Mouse (Mus musculus) 416B (cell line): Measurements from ENCODE around the gene Isyna1.
A peak's percentile ranks its signal among the peaks of the same experiment; 100 is the strongest.

Source experiments
- DNase-seq: peaks from one replicate; pipeline ENCODE4 v3.0.0; 2011; ENCODE audit warnings: low read depth

Gene Isyna1

DNA sequence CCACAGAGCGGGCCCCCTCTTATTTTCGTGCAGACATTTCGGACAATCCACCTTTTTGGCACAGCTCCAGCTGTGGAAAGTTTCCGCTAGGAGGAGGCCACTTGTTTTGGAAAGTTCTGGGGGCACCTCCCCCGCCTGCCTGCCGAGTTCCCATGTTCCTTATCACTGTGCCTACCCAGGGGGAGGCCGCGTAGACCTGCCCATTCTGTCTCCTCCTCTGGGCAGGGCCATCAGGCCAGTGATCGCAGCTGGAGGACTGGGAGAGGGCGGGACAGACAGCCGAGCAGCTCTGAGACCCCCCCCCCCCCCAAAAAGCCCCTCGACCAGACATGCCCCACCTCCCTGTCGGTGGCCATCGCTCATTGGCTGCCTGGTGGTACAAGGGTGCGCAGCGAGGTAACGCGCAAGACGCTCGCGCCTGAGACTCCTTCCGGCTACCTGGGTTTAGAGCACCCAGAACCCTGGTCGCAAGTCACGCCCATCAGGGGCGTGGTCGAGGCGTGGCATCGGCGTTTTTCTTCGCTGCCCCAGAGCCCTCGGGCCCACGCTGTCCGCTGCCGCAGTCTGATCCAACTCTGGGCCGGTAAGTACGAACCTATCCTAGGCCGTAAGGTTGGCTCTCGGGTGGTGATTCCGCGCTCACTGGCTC lies at the start of gene Isyna1:
Gene Isyna1, plus strand, starts transcription at position 413 of the 649 bp plus-strand sequence.
- peak; percentile 98 for DNase-seq

DNA sequence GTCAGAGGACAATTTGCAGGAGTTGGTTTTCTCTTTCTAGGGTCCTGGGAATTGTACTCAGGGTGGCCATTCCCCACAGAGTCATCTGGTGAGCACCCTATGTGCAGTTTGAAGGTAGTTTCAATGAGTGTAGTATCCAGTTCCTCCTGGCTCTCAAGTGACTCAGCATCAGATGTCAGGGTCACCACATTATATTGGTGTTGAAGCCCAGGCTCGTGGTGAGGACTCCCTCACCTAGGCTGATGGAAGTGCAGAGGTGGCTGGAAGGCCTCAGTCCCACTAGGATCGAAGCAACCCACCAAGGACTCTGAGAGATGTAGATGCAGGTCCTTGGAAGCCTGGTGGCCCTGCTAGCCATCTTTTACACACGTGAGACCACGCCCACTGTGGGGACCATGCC lies 47.8 kb upstream of the Isyna1 start:
- peak; percentile 52 for DNase-seq

DNA sequence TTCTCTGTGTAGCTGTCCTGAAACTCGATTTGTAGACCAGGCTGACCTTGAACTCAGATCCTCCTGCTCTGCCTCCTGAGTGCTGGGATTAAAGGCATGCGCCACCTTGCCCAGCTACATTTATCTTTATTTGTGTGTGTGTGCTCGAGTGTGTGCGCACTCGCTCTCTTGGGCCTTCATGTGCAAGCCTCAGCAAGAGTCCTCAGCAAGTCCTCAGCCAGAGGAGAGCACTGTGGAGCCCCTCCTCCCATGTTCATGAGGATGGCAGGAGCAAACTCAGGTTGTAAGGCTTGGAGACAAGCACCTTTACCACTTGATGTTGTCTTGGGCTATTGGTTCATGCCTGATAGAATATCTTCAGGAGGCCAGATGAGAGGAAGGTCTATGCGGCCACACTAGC lies 46.4 kb upstream of the Isyna1 start:
- DNase-seq: no peak

DNA sequence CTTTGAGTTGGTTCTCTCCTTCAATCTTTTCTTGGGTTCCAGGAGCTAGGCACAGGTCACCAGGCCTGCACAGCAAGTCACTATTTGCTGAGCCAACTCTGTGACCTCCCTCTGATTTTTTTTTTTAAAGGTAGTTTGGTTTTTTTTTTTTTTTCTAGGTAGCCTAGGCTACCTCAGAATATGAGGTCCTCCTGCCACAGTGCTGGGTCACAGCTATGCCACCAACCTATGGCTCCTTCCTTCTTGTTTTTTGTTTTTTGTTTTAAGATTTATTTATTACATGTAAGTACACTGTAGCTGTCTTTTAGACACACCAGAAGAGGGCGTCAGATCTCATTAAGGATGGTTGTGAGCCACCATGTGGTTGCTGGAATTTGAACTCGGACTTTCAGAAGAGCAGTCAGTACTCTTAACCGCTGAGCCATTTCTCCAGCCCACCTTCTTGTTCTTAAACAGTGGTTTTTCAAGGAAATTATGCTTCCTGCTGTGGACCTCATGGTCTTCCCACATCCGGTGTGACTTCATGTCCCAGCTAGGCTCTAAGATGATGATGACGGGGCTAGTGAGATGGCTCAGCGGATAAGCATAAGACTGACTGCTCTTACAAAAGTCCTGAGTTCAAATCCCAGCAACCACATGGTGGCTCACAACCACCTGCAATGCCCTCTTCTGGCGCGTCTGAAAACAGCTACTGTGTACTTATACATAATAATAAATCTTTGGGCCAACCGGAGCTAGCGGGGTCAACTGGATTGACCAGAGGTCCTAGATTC lies 44.6 kb upstream of the Isyna1 start:
- DNase-seq: peak; percentile 100

DNA sequence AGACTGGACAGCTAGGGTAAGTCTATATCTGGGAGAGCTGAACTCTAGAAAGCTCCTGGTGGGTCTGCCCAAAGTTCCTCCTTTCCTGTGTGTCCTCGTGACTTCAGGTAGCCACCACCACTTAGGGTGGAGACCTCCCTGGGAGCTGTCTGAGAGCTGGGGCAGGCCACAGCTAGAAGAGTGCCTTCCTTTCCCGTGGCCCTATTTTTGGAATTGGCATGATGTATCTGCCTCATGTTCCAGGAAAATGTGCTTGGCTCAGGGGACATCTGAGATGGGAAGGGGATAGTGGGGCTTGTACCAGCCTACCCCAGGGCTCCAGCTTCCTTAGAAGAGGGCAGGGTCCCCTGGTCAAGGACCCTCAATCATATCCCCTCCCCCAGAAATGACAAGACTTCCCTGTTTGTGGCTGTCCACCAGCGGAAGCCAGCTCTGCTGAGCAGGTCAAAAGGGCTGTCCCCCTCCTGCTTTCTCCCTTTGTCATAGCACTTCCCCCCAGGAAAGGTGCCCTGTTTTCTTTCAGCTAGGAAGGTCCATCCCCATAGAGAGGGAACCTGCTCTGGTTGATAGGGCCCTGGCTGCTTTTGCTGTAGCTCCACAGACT lies 42.5 kb upstream of the Isyna1 start:
- no peak for DNase-seq

DNA sequence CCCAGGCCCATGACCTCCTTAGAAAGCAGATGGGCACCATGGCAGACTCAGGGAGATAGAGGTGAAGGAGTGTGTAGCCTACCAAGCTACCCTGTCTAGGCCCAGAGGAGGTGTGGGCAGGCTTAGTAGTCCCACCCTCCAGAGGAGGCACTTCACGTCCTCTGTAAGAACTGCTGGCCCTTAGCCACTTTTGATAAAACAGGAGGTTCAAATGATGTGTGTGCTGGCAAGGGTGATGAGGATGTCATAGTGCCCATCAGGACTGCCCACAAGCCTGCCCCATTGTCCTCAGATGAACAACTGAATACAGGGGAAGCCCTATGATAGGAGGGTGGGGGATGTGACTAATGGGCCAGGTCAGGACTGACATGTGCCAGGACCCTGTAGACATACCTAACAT lies 41.3 kb upstream of the Isyna1 start:
- no peak for DNase-seq

DNA sequence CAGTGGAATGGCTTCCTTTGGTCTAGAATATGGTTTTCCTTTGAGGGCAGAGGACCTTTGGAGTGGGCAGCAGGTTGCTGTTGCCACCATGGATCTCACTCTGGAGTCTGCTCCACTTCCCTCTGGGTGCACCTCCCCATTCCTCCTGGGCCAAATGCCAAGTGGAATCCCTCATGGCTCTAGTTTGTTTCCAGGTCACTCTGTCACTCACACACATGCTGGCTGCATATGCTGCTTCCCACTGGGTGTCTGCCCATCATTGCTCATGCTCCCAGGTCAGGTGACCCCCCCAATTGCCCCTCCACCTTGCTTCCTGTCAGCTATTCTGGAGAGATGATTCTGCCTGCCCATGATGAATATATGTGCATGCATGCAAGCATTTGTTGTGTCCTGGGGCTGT lies 40.4 kb upstream of the Isyna1 start:
- no peak for DNase-seq

DNA sequence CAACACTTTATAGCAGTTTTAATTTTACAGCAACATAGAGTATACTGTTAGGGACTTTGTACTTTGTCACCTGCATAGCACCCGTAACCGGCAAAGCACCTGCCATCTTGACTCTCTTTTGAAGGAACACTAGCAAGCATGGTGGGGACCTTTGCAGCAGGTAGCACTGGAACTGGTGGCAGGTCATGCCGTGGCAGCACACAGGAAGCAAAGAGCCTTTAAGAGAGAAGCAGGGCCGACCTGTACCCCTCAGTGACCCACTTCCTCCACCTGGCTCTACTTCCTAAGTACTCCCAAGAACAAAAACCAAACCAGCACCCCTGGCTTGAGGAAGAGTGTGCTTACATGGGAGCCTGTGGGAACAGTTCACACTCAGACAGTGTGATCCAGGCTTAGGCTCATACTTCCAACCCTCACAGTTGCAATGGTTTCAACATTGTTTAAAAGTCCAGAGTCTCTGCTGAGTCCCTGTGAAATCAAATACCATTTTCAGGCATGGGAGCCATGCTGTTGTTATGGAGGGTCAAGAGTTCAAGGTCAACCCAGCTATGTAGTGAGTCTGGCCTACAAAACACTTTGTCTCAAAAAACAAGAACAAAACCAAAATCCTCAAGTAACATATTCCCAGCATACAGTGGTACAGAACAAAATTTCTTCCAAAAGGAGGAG lies 39.0 kb upstream of the Isyna1 start:
- DNase-seq: no peak

DNA sequence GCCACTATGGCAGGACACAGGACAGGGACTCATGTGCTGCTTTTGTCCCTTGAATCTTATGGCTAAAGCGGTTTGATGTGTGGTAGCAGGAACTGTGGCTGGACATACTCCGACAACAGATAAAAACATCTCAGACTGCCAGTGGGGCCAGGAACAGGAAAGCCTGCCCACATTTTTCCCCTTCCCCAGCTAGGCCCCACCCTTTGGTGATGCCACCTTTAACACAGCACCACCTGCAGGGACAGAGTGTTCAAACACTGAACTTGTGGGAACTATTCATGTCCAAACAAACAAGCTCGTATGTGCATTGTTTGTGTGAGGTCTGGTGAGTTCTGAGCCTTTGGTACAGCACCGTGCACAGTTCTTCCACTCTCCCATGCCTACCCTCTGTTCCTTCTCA lies 35.8 kb upstream of the Isyna1 start:
- peak; percentile 96 for DNase-seq

DNA sequence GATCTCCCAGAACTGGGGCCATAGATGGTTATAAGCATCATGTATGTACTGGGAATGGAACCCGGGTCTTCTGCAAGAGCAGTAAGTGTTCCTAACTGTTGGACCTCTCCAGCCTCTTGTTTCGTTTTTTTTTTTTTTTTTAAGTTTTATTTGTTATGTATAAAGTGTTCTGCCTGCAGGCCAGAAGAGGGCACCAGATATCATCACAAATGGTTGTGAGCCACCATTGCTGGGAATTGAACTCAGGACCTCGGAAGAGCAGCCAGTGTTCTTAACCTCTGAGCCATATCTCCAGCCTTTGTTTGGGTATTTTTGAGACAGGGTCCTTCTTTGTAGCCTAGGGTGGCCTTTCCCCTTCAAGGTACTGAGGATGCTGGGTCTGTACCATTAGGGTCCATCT lies 35.2 kb upstream of the Isyna1 start:
- peak; percentile 72 for DNase-seq

DNA sequence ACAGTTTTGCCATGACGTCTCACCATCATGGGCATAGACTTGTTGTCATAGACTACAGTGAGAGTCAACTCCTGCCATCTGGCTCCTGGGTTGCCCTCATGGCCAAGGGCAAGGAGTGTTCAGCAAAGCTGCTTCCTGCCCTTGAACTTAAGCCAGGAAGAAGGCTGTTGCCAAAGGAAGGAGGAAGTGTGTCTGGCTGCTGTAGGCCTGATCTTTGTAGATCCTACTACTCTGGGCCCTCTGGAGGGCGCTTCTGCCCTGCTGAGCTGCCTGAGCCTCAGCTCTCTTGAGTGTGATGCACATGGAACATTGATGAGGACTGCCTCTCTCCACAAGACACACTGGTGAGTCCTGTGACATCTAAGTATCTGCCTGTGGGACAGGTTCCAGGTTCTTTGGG lies 34.1 kb upstream of the Isyna1 start:
- peak; percentile 94 for DNase-seq

DNA sequence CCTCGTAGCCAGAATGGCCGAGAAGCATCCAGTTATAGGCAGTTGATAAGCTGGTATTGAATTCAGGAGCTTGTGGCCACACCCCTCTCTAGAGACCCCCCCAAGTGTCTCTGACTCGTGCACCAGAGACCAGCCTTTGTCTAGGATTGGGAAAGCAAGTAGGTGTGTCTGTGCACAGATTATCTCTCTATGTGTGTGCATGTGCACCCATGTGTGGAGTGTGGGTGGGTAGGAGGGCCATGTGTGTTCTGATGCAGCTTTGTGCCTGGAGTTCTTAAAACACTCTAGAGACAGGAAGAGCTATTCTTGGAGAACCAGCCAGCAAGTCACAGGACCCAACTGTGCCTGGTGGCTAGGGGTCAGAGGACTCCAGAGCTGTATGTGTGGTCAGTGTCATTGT lies 33.6 kb upstream of the Isyna1 start:
- DNase-seq: no peak

DNA sequence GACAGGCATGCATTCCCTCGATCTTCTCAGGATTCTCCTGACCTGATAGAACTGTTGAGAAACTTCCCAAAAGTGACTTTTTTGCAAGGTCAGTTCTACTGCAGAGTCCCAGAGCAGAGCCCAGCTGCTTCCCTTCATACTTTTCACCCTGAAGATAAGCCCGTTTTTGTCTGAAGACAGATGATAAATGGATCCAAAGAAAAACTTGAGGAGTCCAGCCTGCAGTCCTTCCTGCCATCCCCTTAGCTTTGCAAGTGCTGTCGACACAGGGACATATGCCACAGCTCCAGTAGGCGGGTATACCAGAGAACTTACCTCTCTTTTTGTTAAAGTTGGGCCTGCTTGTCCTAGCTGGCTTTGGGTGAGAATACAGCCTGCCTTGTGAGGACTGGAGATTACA lies 32.8 kb upstream of the Isyna1 start:
- DNase-seq: no peak

DNA sequence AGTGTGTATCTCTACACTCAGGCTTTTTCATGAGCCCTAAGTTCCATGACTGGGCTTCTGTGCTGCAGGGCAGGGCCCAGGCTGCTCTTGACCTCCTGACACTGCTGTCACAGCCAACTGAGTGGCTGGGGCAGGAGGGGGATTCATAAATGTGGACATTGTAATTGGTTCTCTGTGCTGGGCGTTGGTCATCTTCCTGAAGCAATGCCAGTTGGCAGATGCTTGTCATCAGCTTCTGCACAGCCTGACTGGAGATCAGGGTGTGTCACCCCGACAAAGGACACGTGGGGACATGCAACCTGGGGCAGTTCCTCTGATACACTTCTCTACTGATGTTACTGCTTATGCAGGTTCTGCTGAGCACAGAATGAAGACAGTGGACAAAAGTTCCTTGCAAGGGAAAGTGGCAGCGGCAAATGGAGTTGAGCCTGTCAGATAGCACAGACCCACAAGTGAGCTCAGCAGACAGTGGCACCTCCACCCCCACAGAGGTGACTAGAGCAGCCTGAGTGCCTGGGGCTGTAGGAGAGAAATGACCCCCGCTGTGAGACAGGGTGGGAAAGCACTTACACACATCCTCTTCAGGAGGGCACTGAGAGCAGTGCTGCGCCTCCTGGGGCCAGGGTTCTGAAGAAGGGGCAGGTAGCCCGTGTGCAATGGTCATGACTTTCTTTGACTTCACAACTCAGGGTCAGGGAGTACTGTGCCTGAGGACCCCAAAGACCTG lies 32.2 kb upstream of the Isyna1 start:
- DNase-seq: no peak

DNA sequence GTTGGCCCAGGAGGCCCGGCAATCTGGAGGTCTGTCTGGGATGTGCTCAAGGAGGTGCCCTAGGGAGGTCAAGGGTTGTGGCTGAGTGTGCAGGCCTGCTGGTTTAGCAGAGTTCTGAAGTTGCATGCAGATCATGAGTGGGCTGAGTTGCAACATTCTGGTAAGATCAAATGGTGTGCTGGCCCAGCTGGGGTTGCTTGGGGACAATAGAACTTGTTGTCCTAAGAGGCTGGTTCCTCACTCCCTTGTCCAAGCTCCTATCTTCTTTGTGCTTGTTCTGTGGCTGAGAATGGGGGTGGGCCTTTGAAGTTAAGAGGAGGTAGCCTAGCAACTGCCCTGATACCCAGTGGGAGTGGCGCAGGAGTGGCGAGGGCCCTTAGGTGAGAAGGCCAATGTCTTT lies 31.4 kb upstream of the Isyna1 start:
- no peak for DNase-seq

DNA sequence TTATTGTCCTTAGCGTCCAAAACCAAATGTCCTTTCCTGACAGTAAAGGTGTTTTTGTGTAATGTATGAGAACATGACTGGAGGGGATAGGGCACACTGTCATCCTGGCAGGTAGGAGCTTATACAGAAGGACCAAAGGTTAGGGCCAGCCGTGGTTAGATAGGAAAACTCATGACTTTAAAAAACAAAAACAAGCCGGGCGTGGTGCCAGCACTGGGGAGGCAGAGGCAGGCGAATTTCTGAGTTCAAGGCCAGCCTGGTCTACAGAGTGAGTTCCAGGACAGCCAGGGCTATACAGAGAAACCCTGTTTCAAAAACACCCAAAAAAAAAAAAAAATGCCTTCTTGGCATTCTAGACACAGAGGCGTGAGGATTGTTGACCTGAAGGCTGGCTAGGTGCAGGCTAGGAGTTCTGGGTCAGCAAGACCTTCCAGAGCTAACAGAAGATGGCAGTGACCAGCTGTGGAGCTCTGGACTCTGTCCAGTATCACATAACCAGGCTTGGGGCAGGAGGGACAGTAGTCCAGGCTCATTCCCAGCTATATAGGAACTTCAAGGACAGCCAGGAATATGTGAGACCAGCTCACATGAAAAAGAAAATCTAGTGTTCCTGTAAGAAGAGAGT lies 30.3 kb upstream of the Isyna1 start:
- DNase-seq: no peak

DNA sequence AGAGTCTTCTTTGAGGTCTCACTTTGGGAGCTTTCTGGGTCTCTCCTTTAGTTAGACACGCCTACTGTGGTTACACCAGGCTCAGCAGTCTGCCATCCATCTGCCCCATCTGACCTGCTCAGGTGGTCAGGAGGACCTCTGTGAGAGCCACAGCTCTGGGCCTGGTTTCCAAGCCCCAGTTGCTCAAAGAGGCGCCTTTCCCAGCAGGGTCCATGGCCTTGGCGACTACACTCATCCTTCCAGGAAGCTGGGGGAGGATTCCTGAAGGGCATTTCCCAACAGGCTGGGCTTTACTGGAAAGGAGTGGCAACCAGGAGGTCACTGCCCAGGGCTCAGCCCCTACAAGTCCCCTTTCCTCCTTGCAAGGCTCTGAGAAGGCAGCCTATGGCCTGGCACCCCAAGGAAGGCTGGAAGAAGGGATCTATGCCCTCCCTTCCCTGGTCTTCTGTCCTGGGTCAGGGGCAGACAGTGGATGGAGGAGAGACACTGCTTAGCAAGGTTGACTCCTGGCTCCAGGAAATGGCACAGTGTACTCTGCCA lies 29.4 kb upstream of the Isyna1 start:
- no peak for DNase-seq

DNA sequence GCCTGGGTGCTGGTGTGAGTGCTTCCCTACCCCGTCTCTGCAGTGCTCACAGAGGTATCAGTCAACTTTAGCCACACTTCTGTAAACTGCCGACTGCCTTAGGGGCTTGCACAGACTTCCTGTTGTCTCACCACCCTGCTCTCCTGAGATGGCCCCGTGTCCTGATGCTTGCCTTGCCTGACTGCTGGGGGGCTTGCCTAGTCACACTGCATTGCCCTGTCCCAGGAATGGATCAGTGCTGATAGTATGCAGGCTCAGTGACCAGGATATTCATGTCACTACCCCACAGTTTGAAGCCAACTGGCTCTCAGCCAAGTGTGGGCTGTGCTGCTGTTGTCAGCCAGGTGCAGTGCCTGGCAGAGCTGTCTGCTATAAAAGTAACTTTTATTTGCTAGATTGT lies 28.6 kb upstream of the Isyna1 start:
- peak; percentile 53 for DNase-seq

DNA sequence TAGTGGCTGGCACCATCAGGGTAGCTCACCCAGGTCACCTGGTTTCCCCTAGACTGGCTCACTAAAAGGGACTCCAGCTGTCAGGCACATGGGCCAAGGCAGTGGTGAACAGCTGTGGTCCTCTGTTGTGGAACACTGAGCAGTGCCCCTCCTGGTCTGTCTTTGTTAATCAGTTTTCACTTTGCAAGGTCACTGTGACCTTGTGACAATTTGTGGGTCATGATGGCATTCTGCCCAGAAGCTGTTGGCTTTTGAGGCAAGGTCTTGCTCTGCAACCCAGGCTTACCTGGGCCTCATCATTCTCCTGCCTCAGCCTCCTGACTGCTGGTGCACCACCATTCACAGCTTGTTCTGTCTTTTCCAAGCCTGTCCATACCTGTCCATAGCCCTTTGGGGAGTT lies 23.8 kb upstream of the Isyna1 start:
- no peak for DNase-seq

DNA sequence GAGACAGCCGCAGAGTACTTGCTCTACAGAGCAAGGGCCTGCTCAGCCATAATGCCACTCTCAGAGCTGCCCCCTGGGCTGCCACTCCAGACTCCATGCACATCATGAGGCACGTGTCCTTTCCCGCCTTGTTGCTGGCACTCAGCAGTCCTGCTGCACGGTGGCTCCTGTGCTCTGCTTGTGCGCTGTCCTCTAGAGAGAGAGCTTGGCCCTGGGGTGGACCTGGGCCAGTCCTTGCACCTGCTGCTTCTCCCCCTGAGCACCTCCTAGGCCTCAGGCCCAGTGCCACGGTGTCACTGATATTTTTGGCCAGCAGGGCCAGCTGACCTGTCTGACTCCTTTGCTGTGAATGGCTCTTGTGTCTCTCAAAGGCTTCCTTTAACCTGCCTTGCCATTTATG lies 23.2 kb upstream of the Isyna1 start:
- no peak for DNase-seq

DNA sequence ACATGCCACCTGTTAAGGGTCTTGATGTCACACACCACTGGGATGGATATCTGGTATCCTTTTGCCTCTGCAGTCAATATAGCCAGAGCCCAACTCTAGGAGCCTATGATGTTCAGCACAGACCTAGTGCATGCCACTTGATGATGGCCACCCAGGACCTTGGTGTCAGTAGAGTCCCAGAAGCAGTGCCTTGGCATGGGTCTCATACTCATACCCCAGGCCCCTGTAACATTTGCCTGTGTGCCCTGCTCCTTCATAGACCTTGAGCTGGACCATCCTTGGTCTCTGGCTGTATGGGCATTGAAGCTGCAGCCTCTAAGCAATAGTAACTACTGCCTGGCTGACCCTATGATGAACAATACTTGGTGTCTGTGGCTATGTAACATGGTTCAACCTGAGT lies 19.9 kb upstream of the Isyna1 start:
- DNase-seq: no peak

DNA sequence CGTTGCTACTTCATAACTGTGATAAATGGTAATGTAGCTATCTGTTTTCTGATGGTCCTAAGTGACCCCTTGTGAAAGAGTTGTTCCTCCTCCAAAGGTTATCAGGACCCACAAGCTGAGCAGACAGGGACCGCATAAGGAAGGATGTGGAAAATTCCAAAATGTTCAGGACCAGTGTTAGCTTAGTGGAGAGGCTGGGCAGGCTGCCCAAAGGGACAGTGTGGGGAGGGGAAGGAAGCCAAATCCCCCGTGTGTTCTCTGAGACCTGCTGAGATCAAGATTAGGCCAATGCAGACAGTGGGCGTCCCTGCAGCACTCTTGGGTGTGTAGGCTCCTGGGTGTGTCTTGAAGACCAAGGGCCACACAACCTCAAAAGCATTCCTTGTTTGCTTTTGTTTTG lies 19.3 kb upstream of the Isyna1 start:
- peak; percentile 77 for DNase-seq
